Mouse (Mus musculus) testis, adult 2 months (tissue): ENCODE data around the gene Fnbp1. TPM values are rescaled to one million over a fixed set of nuclear protein-coding genes. Genes with fewer than 3 reads are reported as not detected.

Experiments used
- H3K27ac ChIP-seq: fragments of 200-500 bp; 2 replicates; pipeline ENCODE4 v1.5.1; 2012; ENCODE audit warnings: low read depth, low read length; ENCODE audit not compliant: control insufficient read depth, insufficient read depth
- H3K27me3 ChIP-seq: fragments of 200-500 bp; 2 replicates; pipeline ENCODE4 v1.6.1; 2012; ENCODE audit warnings: mild to moderate bottlenecking, low read length, moderate library complexity; ENCODE audit not compliant: control insufficient read depth, insufficient read depth
- H3K36me3 ChIP-seq: fragments of 200-500 bp; 2 replicates; pipeline ENCODE4 v1.6.1; 2012; ENCODE audit warnings: mild to moderate bottlenecking, low read length; ENCODE audit not compliant: control insufficient read depth, insufficient read depth
- H3K4me1 ChIP-seq: fragments of 200-500 bp; 2 replicates; pipeline ENCODE4 v1.6.1; 2012; ENCODE audit warnings: low read length; ENCODE audit not compliant: control insufficient read depth, insufficient read depth
- H3K4me3 ChIP-seq: fragments of 200-500 bp; 2 replicates; pipeline ENCODE4 v1.5.1; 2012; ENCODE audit warnings: low read depth, mild to moderate bottlenecking, low read length, moderate library complexity, mixed read lengths; ENCODE audit not compliant: control insufficient read depth
- CTCF ChIP-seq: fragments of 200-500 bp; IDR thresholded peaks from 2 replicates; pipeline ENCODE4 v1.5.1; 2012; ENCODE audit warnings: low read depth, mild to moderate bottlenecking, inconsistent platforms, low read length, moderate library complexity; ENCODE audit not compliant: control insufficient read depth, insufficient read depth, insufficient replicate concordance
- POLR2A ChIP-seq: fragments of 200-500 bp; IDR thresholded peaks from 2 replicates; pipeline ENCODE4 v1.6.1; 2012; ENCODE audit warnings: low read depth, mild to moderate bottlenecking, inconsistent platforms, low read length, moderate library complexity; ENCODE audit not compliant: control insufficient read depth
- polyA plus RNA-seq: library from polyadenylated mRNA; depleted of rRNA; stranded (reverse); fragments of >200 nt; gene quantifications from 2 replicates; pipeline ENCODE4 v1.2.3, GENCODE M21; 2012

Fnbp1 gene
- polyA plus RNA-seq, 1 experiment, result 6.3 TPM

DNA sequence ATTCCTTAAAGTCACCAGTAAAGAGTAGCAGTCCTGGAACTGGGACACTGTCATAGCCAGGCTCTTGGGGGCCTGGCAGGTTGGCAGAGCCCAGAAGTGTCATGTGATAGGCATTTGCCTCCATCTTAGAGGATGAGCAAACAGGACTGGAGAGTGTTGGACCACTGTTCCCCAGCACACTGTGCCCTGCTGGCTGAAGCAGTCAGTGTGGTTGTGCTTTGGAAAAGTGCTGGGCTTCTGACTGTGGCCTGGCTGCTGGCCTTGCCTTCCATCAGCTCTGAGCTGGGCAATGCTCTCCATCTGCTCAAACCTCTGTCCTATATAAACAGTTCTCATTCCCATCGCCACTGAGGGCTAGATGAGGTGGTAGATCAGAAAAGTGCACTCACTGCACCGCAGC, 121.6 kb downstream of the Fnbp1 start:
- no peaks in the 10 kb centered on the region for H3K27me3 ChIP-seq
- H3K27ac ChIP-seq, result no peak overlapping the region
- TF ChIP-seq CTCF, result no peak
- TF ChIP-seq POLR2A, result no peak
- no peaks in the 10 kb centered on the region; the same call in none of the 2 replicates for H3K36me3 ChIP-seq
- H3K4me3 ChIP-seq, result no peak overlapping the region
- no peaks in the 10 kb centered on the region for H3K4me1 ChIP-seq

DNA sequence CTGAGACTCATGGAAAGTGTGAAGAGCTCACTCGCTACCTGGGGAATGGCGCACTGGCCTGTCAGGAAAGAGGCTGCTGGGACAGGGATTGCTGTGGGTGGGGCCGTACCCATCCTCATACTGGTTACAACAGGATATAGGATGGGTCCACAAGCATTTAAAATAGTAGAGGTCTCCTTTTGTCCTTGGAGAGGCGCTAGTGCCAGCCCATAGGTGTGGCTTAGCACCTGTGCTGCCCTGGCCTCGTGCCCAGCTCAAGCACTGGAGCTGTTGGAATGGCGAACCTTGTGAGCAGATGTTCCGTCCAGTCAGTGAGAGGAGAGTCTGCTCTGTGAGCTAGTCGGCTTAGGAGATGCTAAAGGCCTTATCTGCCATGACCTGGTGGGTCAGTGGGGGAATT, 122.8 kb downstream of the Fnbp1 start:
- H3K36me3 ChIP-seq, result no peaks in the 10 kb centered on the region; the same call in none of the 2 replicates
- H3K27ac ChIP-seq, result no peak overlapping the region
- no peaks in the 10 kb centered on the region for H3K27me3 ChIP-seq
- no peaks in the 10 kb centered on the region for H3K4me1 ChIP-seq
- TF ChIP-seq CTCF (no peak), POLR2A (no peak)
- no peak overlapping the region for H3K4me3 ChIP-seq

DNA sequence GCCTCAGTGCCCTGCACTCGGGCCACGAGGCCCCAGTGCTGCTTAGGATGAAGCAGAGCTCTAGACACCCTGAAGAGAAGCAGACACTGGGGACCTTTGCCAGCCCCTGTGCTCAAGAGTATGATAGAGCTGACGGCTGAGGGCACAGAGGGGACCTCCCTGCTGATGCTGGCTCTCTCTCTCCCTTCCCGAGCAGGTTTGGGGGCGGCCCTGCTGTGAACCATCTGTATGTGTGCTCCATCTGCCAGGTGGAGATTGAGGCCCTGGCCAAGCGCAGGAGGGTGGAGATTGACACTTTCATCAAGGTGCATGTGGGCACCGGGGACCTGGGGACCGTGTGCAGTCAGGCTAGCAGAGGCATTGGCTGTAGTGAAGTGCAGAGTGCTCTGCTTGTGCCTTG, 123.3 kb downstream of the Fnbp1 start:
- no peak overlapping the region for H3K4me3 ChIP-seq

DNA sequence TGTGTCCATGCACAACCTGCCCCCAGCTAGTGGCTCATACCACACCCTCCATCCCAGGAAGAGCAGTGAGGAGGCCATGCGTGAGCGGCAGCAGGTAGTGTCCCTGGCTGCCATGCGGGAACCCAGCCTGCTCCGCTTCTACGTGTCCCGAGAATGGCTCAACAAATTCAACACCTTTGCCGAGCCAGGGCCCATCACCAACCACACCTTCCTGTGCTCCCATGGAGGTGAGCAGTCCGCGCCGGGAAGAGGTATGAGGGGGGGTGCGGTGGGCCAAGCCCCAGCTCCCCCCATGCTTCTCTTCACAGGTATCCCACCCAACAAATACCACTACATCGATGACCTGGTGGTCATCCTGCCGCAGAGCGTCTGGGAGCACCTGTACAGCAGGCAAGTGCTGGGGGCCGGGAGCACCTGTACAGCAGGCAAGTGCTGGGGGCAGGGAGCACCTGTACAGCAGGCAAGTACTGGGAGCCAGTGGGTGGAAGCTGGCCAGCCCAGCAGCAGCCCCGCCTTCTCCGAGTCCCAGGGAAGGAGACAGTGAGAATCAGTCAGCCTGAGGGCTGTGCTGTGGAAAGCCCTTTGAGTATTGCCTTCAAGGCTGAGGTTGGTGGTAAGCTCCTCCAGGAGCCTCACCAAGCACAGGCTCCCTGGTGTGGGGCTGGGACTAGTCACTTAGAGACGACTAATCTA, 124.0 kb downstream of the Fnbp1 start:
- TF ChIP-seq POLR2A, result no peak
- no peak for TF ChIP-seq CTCF
- Histone ChIP-seq H3K4me3 (no peak overlapping the region), H3K27ac (no peak overlapping the region), H3K4me1 (no peaks in the 10 kb centered on the region), H3K36me3 (no peaks in the 10 kb centered on the region; the same call in none of the 2 replicates), H3K27me3 (no peaks in the 10 kb centered on the region)

More for the DNA sequence above, 123.3 kb downstream of the Fnbp1 start:
- H3K27me3 ChIP-seq, result no peaks in the 10 kb centered on the region
- H3K4me1 ChIP-seq, result no peaks in the 10 kb centered on the region
- no peak overlapping the region for H3K27ac ChIP-seq
- H3K36me3 ChIP-seq, result no peaks in the 10 kb centered on the region; the same call in none of the 2 replicates
- no peak for TF ChIP-seq POLR2A
- TF ChIP-seq CTCF, result no peak

DNA sequence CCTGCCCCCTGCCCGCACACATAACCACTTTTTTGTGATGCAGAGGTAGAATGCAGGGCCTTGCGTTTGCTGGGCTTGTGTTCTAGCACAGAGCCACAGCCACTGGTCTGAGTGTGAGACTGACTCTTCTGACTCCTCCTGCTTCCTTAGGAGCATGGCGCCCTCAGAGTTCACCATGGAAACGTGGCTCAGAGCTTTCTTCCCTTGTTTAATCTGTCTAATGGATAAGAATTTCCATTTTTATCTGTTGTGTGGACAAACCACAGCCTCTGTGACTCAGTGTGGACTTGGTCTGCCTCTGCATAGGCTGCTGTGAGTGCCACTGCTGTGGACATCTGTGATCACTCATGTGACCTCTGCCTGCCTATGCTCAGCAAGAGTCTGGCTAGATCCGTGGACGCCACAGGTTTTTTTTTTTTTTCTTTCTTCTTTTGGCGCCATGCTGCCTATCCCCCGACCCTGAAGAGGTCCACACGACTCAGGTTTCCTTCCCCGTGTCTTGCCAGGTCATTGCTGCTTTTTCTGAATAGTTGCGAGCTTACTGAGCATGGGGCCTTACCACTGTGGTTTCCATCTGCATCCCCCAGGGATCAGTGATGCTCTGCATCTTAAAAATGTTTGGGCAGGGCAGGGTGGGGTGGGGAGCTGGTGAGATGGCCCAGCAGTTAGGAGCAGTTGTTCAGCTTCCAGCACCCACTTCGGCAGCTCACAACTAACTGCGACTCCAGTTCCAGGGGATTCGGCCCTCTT, 128.3 kb downstream of the Fnbp1 start:
- no peak for TF ChIP-seq CTCF
- TF ChIP-seq POLR2A, result no peak
- H3K4me1 ChIP-seq, result no peaks in the 10 kb centered on the region
- H3K36me3 ChIP-seq, result no peaks in the 10 kb centered on the region; the same call in none of the 2 replicates

DNA sequence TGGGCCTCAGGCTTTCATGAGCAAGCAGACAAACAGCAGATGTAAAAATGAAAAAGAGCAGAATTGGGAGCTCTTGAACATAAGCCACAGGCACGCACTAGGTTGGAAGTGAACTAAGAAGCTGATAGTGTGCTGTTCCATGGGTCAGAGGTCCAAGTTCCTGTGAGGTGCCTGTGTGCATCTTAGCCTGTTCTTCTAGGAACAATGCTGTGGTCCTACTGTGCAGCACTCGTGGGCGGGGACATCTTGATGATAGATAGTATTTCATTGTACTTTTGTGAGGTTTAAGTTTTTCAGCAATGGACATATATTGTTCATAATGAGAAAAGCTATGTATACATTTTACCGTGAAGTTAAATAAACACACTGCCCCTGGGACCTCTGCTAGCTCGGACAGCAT, 134.6 kb downstream of the Fnbp1 start:
- peaks cover 1% of the 10 kb centered on the region for H3K36me3 ChIP-seq
- TF ChIP-seq CTCF, result no peak
- no peak for TF ChIP-seq POLR2A
- peak overlapping the region; percentile 18 for H3K27ac ChIP-seq
- H3K27me3 ChIP-seq, result no peaks in the 10 kb centered on the region
- H3K4me1 ChIP-seq, result no peaks in the 10 kb centered on the region; the same call in 1 of the 2 replicates
- no peak overlapping the region for H3K4me3 ChIP-seq

More for the DNA sequence above, 128.3 kb downstream of the Fnbp1 start:
- Histone ChIP-seq H3K27ac (no peak overlapping the region), H3K27me3 (no peaks in the 10 kb centered on the region), H3K4me3 (no peak overlapping the region)

DNA sequence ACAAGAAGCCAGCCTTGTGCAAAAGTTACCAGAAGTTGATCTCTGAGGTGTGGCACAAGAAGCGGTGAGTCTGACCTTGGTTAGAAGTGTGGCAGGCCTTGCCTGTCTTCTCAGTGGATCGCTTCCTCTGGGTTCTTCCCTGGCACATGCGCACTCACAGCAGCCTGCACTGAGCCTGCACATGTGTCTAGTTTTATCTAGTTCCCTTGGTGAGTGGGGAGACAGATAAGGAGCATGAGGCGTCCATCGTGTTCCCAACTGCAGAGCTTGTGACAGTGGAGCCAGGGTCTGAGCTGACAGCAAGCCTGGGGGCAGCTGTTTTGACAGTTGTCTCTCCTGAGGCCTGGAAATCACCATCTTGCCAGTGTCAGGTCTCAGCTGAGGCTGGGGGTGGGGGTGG, 135.4 kb downstream of the Fnbp1 start:
- H3K36me3 ChIP-seq, result peaks cover 1% of the 10 kb centered on the region
- H3K4me1 ChIP-seq, result no peaks in the 10 kb centered on the region; the same call in 1 of the 2 replicates
- TF ChIP-seq POLR2A (peak; percentile 56; the same call in 1 of the 2 replicates), CTCF (no peak)
- peak overlapping the region; percentile 81 for H3K27ac ChIP-seq
- no peaks in the 10 kb centered on the region for H3K27me3 ChIP-seq
- peak overlapping the region; percentile 28; the same call in 1 of the 2 replicates for H3K4me3 ChIP-seq
